Mouse (Mus musculus): ENCODE measurements around the gene Lhx8.

DNA sequence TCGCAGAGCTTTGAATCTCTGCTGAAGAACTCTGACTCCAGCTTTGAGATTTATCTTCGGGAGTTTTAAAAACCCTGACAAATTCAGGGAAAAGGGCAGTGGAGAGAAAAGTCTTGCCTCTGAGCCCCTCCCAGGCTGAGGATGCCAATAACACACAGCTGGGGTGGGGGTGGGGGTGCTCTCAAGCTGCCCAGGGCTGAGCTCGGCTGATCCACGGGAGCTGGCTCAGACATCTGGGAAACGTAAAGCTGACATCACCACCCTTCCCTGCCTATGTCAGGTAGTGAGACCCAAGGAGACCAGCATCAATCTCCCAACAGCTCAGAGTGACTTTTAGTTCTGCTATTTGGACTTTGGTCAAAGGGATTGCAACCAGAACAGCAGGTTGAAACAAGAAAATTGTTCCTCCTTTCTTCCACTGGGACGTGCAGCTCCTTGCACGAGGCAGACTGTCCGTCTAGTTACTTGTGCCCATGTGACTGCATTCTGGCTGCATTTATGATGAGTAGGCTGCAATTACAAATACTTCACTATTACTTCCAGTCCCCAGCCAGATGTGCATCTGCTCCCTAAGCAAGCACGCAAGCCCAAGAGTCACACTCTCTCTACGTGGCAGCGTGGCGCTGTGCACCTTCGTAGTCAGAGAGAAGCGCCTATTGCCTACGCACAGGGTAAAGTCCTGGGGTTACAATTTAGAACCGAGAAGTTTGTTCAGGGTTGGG lies 25.1 kb downstream of the Lhx8 start:
- TF ChIP-seq CTCF (IDR thresholded peaks at IDR 0.05 in 2 of 3, conservative IDR thresholded peaks at IDR 0.05 in 1 of 3; ENCODE audit: control insufficient read depth in 1 of 3, insufficient read depth in 1 of 3, low read depth in 2 of 3, low read length in 3 of 3, poor library complexity in 1 of 3, severe bottlenecking in 1 of 3) (no peak), MYC (IDR thresholded peaks at IDR 0.05; ENCODE audit: low read depth, low read length) (no peak), EP300 (IDR thresholded peaks at IDR 0.05; ENCODE audit: low read depth in 1 of 2, low read length in 2 of 2) (no peak), POLR2A (IDR thresholded peaks at IDR 0.05; ENCODE audit: control insufficient read depth in 1 of 2, insufficient read depth in 1 of 2, low read depth in 1 of 2, low read length in 2 of 2, poor library complexity in 1 of 2) (no peak), GABPA (IDR thresholded peaks at IDR 0.05; ENCODE audit: low read depth, low read length) (no peak), ZC3H11A (IDR thresholded peaks at IDR 0.05; ENCODE audit: low read depth, low read length) (no peak), TAL1 (IDR thresholded peaks at IDR 0.05; ENCODE audit: low read length) (no peak), MAFK (IDR thresholded peaks at IDR 0.05; ENCODE audit: borderline replicate concordance, low read depth, low read length) (no peak), CHD2 (IDR thresholded peaks at IDR 0.05; ENCODE audit: low read length) (no peak), E2F4 (IDR thresholded peaks at IDR 0.05; ENCODE audit: borderline replicate concordance, low read depth, low read length) (no peak), MAX (IDR thresholded peaks at IDR 0.05; ENCODE audit: low read length) (no peak), GATA1 (IDR thresholded peaks at IDR 0.05; ENCODE audit: low read depth, low read length) (no peak), BHLHE40 (IDR thresholded peaks at IDR 0.05; ENCODE audit: borderline replicate concordance, low read depth, low read length) (no peak)
